Mouse (Mus musculus) stomach, postnatal 0 days (tissue): ENCODE results near the gene Olfr1419. TPM values are rescaled to one million over a fixed set of nuclear protein-coding genes. Genes with fewer than 3 reads are reported as not detected.

Source experiments
- ATAC-seq: fragments of 200-750 bp; cut with Nextera tagmentation; 2 replicates; pipeline ENCODE4 v1.8.0; 2017; ENCODE audit not compliant: low FRiP score, low TSS enrichment
- DNase-seq: peaks from one replicate; pipeline ENCODE4 v3.0.0-alpha.2; 2016; ENCODE audit warnings: low spot score
- H3K27ac ChIP-seq: fragments of 300-500 bp; sonication (generic); replicated peaks from 2 replicates; pipeline ENCODE4 v1.5.1; 2014; ENCODE audit warnings: mild to moderate bottlenecking, control low read depth
- H3K27me3 ChIP-seq: fragments of 300-500 bp; sonication (generic); 2 replicates; pipeline ENCODE4 v1.6.1; 2014; ENCODE audit warnings: low read length; ENCODE audit not compliant: control insufficient read depth, insufficient read depth
- H3K36me3 ChIP-seq: fragments of 300-500 bp; sonication (generic); 2 replicates; pipeline ENCODE4 v1.6.1; 2014; ENCODE audit warnings: low read length, mixed read lengths; ENCODE audit not compliant: control insufficient read depth, insufficient read depth
- H3K4me1 ChIP-seq: fragments of 300-500 bp; sonication (generic); replicated peaks from 2 replicates; pipeline ENCODE4 v1.6.1; 2014; ENCODE audit warnings: antibody characterized with exemption; ENCODE audit not compliant: control insufficient read depth, insufficient read depth
- H3K4me2 ChIP-seq: fragments of 300-500 bp; sonication (generic); replicated peaks from 2 replicates; pipeline ENCODE4 v1.6.1; 2014; ENCODE audit warnings: low read depth, mild to moderate bottlenecking, control low read depth, moderate library complexity
- H3K4me3 ChIP-seq: fragments of 300-500 bp; sonication (generic); 2 replicates; pipeline ENCODE4 v1.5.1; 2014; ENCODE audit warnings: low read depth, low read length, control low read depth
- H3K9ac ChIP-seq: fragments of 300-500 bp; sonication (generic); 2 replicates; pipeline ENCODE4 v1.6.1; 2014; ENCODE audit warnings: mild to moderate bottlenecking, low read length, control low read depth, mixed read lengths
- H3K9me3 ChIP-seq: fragments of 300-500 bp; sonication (generic); 2 replicates; pipeline ENCODE4 v1.6.1; 2016; ENCODE audit warnings: low read length; ENCODE audit not compliant: control insufficient read depth
- CTCF ChIP-seq: IDR thresholded peaks from 2 replicates; pipeline ENCODE4 v1.5.1; 2016; ENCODE audit warnings: antibody characterized with exemption, low read depth, mild to moderate bottlenecking, moderate library complexity
- EP300 ChIP-seq: optimal IDR thresholded peaks from 2 replicates; pipeline ENCODE3; 2016; ENCODE audit warnings: antibody characterized with exemption
- WGBS: fragments of 180-500 bp; shearing (Covaris S2); extraction: QIAGEN DNeasy Blood & Tissue Kit; methylation state at CpG from one replicate; pipeline ENCODE4 v1.1.7; 2014; 5-methylcytosine and 5-hydroxymethylcytosine counted together
- microRNA-seq: library from miRNA; unstranded; fragments of <30 nt; microRNA quantifications from one replicate; pipeline ENCODE4, GENCODE M21; 2016
- polyA plus RNA-seq: library from polyadenylated mRNA; unstranded; fragments of >200 nt; fragmentation: Nextera tagmentation; extraction: Ambion mirVana; gene quantifications from 2 replicates; pipeline ENCODE4 v1.2.1, GENCODE M21; 2015

Gene Olfr1419
- polyA plus RNA-seq, 1 experiment from 2014 or later = not detected

DNA sequence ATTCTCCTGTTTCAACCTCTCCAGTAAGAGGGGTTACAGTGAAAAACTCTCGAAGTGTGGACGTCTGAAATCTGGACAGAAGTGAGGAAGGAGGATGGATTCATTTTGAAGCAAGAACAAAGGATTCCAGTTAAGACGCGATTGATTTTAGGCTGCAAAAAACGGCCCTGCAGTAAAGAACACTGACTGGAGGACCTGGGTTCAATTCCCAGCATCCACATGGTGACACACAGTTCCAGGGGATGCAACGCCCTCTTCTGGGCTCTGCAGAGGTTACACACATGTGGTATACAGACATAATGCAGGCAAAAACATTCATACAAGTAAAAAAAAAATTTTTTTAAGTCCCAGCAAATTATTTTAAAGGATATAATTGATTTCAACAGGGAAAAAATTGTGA lies 54.7 kb downstream of the Olfr1419 start:
- no peak for TF ChIP-seq EP300
- peak; percentile 44; the same call in 1 of the 2 replicates for TF ChIP-seq CTCF
- Histone ChIP-seq H3K4me3 (peak overlapping the region; percentile 87), H3K9me3 (no peaks in the 10 kb centered on the region), H3K27me3 (no peaks in the 10 kb centered on the region), H3K4me1 (no peaks in the 10 kb centered on the region), H3K27ac (no peak overlapping the region), H3K9ac (no peak overlapping the region), H3K4me2 (peak overlapping the region; percentile 90), H3K36me3 (no peaks in the 10 kb centered on the region)
- DNase-seq (peak; percentile 27), ATAC-seq (no peak)
- 30% methylated on average over 6 of the region's 6 CpGs for WGBS

DNA sequence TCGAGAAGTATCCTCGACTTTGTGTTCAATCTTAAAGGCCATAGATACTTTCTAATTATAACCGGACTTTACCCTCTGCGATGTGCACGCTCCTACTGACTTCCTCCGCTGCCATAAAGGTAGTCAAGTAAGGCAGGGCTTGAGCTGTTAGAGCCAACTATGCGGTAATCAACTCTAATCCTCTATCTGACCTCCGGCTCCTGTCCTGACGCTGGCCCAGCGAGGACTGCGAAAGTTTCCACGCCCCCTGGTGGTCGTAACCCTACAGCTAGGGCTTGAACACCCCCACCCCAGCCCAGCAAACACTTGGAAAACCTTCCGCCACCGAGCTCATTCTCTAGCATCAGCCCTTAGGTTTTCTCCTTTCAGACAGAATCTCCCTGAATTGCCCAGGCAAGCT lies 55.1 kb downstream of the Olfr1419 start:
- TF ChIP-seq CTCF (peak; percentile 79), EP300 (no peak)
- Histone ChIP-seq H3K9ac (no peak overlapping the region), H3K4me3 (peak overlapping the region; percentile 87), H3K4me2 (peak overlapping the region; percentile 90), H3K36me3 (no peaks in the 10 kb centered on the region), H3K4me1 (no peaks in the 10 kb centered on the region), H3K27ac (no peak overlapping the region), H3K9me3 (no peaks in the 10 kb centered on the region), H3K27me3 (no peaks in the 10 kb centered on the region)
- ATAC-seq (peak; percentile 64), DNase-seq (peak; percentile 78)
- WGBS = 0% methylated on average over 15 of the region's 15 CpGs

DNA sequence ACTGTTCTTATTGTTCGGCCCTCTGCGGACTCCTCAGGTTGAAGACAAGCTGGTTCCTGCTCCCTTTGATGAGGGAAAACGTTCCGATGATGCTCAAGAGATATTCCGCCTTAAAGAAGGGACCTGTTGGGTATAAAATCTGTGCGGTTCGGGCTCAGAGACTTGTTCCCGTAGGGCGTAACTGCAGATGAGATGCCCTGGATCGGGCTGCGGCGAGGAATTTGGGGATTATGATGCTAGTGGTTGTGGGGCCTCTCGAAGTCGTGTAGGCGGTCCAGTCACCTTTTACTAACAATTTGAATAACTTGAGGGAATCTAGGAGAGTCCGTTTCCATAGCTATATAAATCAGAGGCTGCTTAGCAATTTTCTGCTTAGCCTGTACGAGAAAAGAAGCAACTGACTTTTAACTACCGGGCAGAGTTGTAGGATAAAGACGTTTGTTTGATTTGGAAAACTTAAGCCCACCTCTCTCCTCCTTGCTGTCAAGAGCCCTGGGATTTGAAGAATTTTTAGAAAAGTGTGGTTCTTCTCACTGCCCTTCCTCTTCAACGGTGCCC lies 55.7 kb downstream of the Olfr1419 start, which contains the start of gene Stx3:
Gene Stx3 (minus strand): TSS at position 261 of the 558 bp plus-strand sequence.
- no peak for ATAC-seq
- DNase-seq = no peak

More for the DNA sequence above, 55.7 kb downstream of the Olfr1419 start, which contains the start of gene Stx3:
- Histone ChIP-seq H3K4me3 (peak within 1 kb of the TSS; percentile 87), H3K4me2 (peak within 1 kb of the TSS; percentile 90), H3K36me3 (no peaks in the 10 kb centered on the region), H3K4me1 (0 out of 2 replicates have a peak, but pooled peaks cover 2% of the 10 kb centered on the region), H3K9ac (peak within 1 kb of the TSS; percentile 89), H3K27ac (peak within 1 kb of the TSS; percentile 95), H3K9me3 (no peaks in the 10 kb centered on the region), H3K27me3 (no peaks in the 10 kb centered on the region)
- WGBS = under 1% methylated on average over 20 of the region's 20 CpGs
- TF ChIP-seq EP300 (no peak), CTCF (no peak)

Small RNA genes lying within 50 kb of the gene (microRNA-seq; reads per million reads assigned to microRNA genes)
- 4.2 reads per million, percentile 5 among the genes with 10 or more reads in this experiment for gene Mir6994

Other genes starting within 250 kb of the Olfr1419 start
- gene Ms4a3, start 234.3 kb downstream of the Olfr1419 start, polyA plus RNA-seq = 0.07 and 0.10 TPM in 2 replicates
- gene Oosp2, start 214.5 kb downstream of the Olfr1419 start, polyA plus RNA-seq = not detected in 2 replicates
- not detected in 2 replicates for gene Oosp1, start 184.0 kb downstream of the Olfr1419 start, polyA plus RNA-seq
- not detected in 2 replicates for gene Oosp3, start 178.1 kb downstream of the Olfr1419 start, polyA plus RNA-seq
- 161 and 172 TPM in 2 replicates for gene Gif, start 127.6 kb downstream of the Olfr1419 start, polyA plus RNA-seq
- 49.2 and 51.4 TPM in 2 replicates for gene Mrpl16, start 104.7 kb downstream of the Olfr1419 start, polyA plus RNA-seq
- 17.9 and 18.7 TPM in 2 replicates for gene Stx3, start 55.7 kb downstream of the Olfr1419 start, polyA plus RNA-seq
- not detected in 2 replicates for gene Olfr1417, start 35.9 kb downstream of the Olfr1419 start, polyA plus RNA-seq
- gene Olfr1418, start 14.0 kb downstream of the Olfr1419 start, polyA plus RNA-seq = not detected in 2 replicates
- gene Olfr1420, start 11.5 kb upstream of the Olfr1419 start, polyA plus RNA-seq = 0.06 and 0.08 TPM in 2 replicates
- gene Patl1, start 37.3 kb upstream of the Olfr1419 start, polyA plus RNA-seq = 5.7 and 6.6 TPM in 2 replicates
- 4.3 and 4.5 TPM in 2 replicates for gene Osbp, start 90.8 kb upstream of the Olfr1419 start, polyA plus RNA-seq
- gene Olfr1423, start 166.2 kb upstream of the Olfr1419 start, polyA plus RNA-seq = not detected in 2 replicates
- gene Olfr1424, start 187.6 kb upstream of the Olfr1419 start, polyA plus RNA-seq = not detected in 2 replicates
- not detected in 2 replicates for gene Olfr1425, start 202.6 kb upstream of the Olfr1419 start, polyA plus RNA-seq
- gene Olfr1426, start 216.9 kb upstream of the Olfr1419 start, polyA plus RNA-seq = not detected in 2 replicates
- not detected in 2 replicates for gene Olfr1427, start 228.2 kb upstream of the Olfr1419 start, polyA plus RNA-seq
- not detected in 2 replicates for gene Olfr1428, start 240.8 kb upstream of the Olfr1419 start, polyA plus RNA-seq
- gene Olfr76, start 248.1 kb upstream of the Olfr1419 start, polyA plus RNA-seq = not detected in 2 replicates